Mouse (Mus musculus): ENCODE results near the gene 1700029H14Rik.

- TF ChIP-seq HCFC1 (IDR thresholded peaks at IDR 0.05; ENCODE audit: borderline replicate concordance, insufficient read depth, low read length) (no peak), ZC3H11A (IDR thresholded peaks at IDR 0.05; ENCODE audit: borderline replicate concordance, low read depth, low read length) (no peak), MAFK (IDR thresholded peaks at IDR 0.05; ENCODE audit: insufficient read depth, low read depth, low read length) (peak; percentile 67), CHD2 (IDR thresholded peaks at IDR 0.05; ENCODE audit: low read depth, low read length) (no peak)
Observed at GRCm38 (mm10) chr8:13537102-13537501, 25.2 kb downstream of the 1700029H14Rik start.

All from ES-E14 (cell line).